Mouse (Mus musculus) heart, adult 11 months (tissue): ENCODE data around the gene Hoxb3.

ENCODE experiments used
- DNase-seq: peaks from one replicate; pipeline ENCODE4 v3.0.0; 2022

Gene Hoxb3

DNA sequence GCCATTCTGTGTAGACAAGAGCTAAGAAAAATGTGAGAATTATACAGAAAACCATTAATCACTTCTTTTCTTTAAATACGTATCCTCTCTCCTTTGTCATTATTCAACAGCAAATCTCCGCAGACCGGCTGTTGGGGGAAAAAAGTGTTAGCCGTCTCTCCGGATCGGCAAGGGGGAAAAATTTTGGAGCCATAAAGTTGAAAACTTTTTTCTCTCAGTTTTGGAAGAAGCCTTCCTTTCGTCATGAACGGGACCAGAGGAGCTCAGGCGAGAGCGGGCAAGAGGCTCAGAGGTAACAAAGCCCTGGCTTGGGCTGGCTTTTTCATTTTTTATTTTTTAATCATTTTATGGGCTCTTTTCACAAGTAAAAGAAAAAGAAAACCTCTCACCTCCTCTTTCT, at the start of gene Hoxb3:
Hoxb3 (plus strand) TSS at position 173 of the 400 bp plus-strand sequence.
- DNase-seq = no peak

DNA sequence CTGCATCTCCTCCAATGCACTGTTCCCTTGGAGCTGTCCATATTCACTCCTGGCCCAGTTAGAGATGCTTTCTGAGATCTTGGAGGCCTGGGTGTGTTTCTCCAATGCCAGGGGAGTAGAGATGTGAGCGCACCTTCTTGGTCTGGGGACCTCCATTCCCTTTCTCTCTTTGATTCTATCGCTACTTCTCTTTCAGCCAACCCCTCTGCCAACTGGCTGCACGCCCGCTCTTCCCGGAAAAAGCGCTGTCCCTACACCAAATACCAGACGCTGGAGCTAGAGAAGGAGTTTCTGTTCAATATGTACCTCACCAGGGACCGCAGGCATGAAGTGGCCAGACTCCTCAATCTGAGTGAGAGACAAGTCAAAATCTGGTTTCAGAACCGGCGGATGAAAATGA, 48.7 kb upstream of the Hoxb3 start:
- no peak for DNase-seq

DNA sequence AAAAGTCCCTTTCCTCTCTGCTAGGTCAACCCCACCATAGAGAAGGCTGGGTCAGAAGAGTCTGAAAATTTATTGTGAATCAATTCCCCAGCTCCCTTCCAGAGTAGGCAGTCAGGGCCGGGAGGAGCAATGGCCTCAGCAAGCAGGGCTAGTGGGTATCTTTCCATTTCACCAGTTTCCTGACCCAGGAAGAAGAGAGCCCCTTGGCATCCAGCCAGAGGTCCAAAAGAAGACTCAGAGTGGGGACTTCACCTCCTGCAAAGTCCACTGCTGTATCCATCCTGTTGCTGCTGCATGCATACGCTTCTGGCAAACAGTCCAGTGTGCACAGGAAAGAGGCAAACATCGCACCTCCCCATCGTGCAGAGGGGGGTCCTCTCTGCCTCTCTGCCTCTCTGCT, 47.2 kb upstream of the Hoxb3 start:
- DNase-seq = no peak

DNA sequence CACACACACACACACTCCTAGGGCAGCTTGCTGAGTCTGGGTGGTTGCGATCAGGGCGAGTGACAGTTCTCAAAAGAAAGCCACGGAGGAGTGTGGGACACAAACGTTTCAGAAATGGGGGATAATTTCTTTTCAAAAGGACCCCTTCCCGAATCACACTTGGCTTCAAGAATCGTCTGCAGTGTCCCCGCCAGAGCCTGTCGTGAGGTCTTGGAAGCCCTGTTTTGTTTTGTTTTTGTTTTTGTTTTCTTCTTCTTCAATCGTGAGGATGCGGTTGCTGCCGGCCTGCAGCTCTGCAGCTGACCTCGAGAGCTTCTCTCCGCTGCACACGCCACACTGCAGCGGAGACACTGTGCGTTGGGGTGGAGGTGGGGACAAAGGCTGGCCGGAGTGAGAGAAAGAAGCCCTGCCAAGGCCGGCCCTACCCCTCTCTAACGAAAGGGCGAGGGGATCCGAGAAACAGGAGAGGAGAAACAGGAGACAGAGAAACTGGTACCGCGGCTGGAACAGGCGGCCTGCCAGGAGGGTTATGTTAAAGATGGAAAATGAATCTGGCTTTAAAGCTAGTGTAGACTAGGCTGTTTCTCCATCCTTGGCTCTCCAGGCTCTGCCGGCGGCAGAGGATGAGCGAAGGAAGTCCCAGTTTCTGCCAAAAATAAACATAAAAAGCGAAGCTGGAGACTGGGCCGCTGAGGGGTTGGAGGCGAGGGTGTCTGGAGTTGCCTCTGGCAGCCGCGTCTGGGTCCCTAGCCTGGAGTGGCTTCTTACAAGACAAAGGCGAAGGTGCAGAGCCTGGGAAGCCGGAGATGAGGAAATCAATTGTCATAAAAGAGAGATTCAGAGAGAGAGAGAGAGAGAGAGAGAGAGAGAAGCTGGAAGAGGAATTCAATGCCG, 45.7 kb upstream of the Hoxb3 start:
- no peak for DNase-seq

DNA sequence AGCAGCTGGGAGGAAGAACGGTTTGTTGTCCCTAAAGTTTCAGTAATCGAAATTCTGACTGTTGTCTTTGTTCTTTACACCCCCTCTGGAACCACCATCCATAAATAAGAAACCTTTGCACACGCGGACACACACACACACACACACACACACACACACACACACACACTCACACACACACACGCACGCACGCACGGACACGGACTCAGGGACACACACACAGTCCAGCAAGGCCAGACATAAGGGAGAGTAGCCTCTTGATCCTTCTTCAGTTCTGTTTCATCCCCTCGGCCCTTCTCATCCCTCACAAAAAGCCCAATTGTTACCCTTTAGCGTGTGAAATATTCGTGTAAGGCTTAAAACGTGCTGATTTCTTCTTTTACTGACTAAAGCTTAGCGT, 44.8 kb upstream of the Hoxb3 start:
- no peak for DNase-seq

DNA sequence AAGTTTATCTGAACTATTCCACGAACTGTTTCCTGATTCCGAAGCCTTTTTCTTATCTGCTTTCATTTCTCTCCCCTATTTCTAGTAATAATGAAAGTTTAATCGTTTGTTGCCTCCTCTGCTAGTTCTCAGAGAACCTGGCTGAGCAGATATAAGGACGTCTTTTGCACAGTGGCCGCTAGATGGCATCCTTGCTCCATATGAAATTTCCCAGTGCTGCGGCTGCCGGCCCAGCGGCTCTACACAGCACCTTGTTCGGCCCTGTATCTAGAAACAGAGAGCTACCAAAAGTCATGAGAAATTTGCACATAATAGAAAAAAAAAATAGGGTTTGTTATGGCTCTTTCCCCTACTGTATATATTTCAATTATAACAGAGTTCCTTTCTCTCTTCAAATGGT, 44.4 kb upstream of the Hoxb3 start:
- DNase-seq = peak; percentile 93

DNA sequence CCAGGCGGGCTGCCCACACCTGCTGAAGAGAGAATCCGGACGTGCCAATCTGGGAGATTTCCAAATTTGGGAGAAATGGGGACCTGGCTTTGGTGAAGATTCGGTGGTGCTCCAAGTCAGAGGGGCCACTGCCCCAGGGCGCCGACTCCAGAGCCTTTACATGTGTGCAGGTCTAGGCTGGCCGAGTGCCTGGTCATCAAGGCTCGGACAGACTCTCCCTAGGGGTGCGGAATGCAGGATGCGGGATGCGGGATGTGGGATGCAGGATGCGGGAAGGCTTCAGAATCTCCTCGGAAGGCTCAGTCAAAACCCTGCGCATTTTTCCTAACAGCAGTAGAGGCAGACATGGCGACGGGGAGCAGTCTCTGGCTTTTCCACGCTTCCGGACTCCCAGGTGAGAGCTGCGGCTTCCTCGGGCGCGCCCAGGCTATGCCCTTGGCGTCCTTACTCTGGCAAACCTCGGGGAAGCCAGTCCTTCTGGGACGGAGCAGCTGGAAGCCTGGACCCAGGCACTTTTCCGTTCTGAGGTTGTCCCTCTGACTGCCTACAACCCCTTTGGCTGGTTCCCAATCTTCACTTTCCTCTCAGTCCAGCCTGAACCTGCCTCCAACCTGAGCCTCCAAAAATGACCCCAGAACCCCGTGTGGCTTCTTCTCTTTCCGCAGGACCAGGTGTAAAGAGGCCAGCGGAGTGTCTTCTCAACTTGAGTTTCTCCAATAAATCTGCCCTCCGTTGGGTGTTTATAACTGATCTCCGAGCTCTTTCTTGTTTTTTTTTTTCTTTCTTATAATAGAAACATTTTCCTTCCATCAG, 43.5 kb upstream of the Hoxb3 start:
- DNase-seq = no peak

DNA sequence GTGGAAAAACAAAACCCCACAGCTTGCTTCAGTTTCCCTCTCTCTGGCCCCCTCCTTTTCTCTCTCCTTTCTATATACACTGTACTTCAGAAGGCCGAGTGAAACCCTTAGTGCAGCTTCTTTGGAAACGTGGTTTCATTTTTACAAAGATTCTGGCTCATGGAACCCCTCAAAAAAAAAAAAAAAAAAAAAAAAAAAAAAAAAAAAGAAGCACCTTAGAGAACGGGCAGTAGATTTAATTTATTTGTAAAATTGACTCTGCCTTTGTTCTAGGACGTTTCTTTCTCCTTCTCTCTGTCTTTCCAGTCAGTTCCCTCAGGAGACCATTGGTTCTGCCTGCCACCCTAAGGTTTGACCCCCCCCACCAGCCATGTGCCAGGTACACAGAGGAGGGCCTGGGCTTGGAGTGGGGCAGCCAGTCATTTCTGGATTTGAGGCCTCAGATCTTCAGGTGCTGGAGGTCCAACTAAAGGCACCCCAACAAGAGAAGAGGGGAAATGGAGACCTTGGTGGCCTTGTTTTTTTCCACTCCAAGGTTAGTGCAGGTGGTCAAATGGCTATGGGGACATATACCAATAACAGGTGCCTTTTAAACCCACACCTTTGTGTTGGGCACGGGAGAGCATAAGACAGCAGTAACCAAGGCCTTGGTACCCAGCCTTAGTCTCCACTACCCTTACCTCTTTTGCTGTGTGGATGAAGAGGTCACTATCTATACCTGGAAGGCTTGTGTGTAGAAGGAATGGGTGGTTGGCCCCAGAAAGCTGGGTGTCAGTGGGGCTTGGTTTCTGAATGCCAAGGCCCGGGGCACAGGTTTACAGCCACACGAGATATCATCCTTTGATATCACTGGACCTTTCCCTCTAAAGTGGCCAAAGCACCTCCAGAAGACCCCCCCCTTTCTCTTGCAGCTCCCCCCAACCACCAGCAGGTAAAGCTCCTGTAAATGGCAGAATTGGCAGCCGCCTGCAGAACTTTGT, 42.4 kb upstream of the Hoxb3 start:
- DNase-seq = no peak

DNA sequence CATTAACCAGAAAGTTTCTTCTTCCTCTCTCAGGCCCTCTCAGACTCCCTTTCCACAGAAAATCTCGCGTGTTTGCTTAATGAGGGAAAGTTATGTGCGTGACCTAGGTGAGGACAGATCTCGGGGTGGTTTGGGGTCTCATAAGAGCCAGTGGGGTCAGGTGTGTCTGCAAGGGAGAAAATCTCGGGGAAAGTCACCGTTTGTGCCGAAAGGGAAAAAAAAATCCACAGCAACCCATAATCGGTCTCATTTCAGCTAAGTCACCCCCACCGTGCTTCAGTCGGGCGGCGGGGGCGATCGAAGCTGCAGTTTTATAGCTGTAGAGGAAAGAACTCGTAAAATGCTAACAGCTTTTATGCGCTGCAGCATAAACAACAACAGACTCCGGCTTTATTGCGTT, 41.7 kb upstream of the Hoxb3 start:
- no peak for DNase-seq

DNA sequence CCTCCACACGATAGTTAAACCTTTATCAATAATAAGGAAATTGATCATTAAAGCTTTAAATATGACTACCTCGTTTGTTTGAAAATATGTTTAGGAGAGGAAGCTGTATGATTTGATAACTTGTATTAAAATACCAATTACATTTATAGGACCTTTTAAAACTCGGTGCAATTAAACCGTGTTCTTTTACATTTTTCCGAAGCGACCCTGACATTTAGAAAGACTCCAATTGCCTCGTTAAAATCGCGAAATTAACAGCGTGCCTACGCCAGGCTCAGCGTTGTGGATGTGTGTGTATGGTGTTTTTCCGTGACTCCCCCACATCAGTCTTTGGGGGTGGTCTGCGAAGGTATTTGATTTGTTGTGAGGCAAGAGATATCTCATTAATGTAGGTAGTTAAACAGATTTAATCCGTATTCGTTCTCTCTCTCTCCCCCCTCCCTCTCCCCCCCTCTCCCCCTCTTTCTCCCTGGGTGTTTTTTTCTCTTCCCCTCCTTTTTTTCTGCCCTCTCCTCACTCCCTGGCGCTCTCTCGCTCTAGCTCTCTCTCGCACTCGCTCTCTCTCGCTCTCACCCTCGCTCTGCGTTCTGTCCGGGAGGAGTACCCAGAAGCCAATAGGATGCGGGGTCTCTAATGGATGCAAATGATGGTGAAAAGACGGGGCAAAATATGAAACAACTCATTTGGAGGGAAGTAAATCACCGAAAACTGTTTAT, 41.1 kb upstream of the Hoxb3 start, which contains the start of gene Hoxb8:
Hoxb8 (plus strand) TSS at position 51 of the 716 bp plus-strand sequence.
- no peak for DNase-seq

DNA sequence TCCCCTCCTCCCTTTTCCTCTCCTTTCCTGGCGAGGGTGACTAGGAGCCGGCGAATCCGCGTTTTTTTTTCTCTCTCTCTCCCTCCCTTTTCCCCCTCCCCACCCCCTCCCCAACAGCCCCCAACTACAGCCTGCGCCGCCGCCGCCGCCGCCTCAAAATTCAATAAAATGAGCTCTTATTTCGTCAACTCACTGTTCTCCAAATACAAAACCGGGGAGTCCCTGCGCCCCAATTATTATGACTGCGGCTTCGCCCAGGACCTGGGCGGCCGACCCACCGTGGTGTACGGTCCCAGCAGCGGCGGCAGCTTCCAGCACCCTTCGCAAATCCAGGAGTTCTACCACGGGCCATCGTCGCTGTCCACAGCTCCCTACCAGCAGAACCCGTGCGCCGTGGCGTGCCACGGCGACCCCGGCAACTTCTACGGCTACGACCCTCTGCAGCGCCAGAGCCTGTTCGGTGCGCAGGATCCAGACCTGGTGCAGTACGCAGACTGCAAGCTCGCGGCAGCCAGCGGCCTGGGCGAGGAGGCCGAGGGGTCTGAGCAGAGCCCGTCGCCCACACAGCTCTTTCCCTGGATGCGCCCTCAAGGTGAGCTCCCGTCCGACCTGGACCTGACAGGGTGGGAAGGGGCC, 40.2 kb upstream of the Hoxb3 start:
- no peak for DNase-seq

DNA sequence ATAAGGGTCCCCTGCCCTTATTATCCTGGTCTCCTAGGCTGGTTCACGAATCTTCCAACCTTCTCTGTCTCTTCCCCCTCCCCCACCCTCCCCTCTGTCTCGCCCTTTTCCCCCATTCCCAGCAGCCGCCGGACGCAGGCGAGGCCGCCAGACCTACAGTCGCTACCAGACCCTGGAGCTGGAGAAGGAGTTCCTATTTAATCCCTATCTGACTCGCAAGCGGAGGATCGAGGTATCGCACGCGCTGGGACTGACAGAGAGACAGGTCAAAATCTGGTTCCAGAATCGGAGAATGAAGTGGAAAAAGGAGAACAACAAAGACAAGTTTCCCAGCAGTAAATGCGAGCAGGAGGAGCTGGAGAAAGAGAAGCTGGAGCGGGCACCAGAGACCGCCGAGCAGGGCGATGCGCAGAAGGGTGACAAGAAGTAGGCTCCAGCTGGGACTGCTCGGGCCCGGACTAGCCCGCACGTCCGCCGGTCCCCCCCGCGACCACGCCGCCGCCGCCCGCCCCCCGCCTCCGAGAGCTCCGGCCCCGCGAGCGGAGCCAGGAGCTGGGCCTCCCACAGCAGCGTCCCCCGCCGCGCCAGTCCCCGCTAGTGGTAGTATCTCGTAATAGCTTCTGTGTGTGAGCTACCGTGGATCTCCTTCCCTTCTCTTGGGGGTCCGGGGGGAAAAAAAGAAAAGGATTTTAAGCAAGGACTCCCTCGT, 38.9 kb upstream of the Hoxb3 start:
- DNase-seq = peak; percentile 89

DNA sequence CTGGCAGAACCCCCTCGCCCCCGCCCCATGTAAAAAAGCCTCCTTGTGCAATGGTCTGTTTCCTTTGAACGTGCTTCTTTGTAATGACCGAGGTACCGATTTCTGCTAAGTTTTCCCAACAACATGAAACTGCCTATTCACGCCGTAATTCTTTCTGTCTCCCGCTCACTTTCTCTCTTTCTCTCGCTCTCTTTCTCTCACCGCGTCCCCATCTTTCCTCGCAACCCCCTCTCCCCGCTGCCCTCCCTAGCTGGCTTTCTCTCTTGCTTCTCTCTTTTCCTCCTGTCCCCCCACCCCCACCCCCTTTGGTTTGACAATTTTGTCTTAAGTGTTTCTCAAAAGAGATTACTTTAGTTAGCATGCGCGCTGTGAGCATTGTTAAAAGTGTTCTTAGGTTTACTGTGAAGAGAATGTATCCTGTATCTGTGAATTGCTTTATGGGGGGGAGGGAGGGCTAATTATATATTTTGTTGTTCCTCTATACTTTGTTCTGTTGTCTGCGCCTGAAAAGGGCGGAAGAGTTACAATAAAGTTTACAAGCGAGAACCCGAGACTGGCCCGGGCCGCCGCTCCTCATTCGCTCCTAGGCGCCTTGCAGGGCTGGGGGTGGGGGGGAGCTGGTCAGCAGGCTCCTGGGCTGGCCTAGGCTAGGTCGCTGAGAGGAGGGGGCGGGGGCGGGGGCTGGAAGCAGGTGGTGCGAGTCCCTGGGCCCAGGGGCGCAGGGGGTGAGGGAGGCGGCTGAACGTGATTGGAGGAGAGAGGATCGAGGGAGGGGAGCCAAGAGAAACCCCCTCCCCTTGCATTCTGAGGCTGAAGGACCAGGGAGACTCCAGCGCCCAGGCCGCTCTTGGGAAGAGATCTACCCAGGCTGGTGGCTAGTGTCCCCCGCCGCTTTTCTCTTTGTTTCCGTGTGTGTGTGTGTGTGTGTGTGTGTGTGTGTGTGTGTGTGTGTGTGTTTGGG, 38.1 kb upstream of the Hoxb3 start:
- no peak for DNase-seq

DNA sequence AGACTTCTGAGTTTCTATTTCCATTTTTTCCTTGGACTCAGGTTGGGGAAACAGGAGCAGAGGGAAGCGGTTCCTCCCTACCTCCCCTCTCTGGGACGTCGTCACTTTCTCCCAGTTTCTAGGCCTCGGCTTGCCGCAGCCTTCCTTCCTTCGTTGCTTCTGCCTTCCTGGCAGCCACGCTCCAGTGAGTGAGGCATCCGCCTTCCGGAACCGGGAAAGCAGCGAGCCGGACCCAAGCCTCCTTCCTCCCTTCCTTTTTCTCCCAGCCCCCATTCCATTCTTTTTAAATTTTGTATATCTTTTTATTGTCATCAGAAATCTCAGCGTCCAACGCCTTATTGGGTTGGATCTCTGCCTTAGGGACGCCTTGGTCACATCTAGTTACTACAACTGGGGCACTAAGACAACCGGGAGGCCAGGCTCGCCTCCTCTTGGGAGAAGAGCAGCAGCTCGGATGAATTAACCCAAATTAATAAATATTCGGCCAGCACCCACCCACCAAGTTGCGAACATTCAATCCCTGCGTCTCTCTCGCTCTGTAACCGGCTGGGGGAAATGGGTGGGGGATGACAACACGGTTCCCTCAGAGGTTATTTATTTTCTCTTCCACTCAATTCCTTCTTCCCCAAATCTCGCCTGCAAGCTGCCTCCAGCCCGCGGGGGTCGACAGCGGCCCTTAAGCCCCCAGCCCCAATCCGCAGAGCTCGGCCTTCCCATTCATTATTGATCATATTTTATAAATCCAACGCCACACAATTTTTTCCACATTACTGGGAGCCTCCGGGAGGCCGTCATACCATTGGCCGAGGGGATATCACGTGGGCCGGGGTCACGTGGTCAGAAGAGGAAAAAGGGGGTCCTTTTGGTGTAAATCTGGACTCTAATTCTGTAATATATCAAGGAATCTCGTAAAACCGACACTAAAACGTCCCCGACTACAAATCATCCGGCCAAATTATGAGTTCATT, 37.1 kb upstream of the Hoxb3 start, which contains the start of gene Hoxb7:
Hoxb7 (plus strand) TSS at position 853 of the 968 bp plus-strand sequence.
- peak; percentile 91 for DNase-seq

DNA sequence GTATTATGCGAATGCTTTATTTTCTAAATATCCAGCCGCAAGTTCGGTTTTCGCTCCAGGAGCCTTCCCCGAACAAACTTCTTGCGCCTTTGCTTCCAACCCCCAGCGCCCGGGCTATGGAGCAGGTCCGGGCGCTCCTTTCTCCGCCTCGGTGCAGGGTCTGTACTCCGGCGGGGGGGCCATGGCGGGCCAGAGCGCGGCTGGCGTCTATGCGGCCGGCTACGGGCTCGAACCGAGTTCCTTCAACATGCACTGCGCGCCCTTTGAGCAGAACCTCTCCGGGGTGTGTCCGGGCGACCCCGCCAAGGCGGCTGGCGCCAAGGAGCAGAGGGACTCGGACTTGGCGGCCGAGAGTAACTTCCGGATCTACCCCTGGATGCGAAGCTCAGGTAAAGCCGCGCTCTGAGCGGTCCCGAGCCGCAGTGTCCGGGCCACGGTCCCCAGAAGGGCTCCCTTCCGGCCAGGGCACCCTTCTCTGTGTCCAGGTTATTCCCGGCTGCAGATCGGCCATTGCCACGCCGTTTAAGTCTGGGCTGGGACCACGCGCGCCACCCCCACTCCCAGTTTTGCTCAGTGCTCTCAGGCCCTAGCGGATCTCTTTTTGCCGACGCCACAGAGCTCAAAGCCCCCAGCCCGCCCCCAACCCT, 36.3 kb upstream of the Hoxb3 start:
- no peak for DNase-seq

DNA sequence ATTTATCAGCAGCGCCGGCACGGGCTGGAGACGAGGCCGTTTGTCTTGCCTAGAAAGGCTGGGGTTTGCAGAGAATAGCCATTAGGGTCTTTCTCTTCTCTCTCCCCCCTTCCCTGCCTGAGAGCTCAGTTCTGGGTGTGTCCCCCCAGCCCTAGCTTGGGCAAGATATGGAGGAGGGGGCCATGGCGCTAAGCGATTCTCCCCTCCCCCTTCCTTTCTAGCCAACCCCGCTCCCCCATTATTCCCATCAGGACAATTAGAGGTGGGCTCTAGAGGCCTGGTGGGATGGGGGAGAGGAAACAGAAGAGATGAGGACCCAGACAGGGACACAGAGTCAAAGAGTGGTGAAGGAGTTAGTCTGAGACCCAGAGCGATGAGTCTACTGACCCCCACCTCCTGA, 35.7 kb upstream of the Hoxb3 start:
- DNase-seq = no peak

DNA sequence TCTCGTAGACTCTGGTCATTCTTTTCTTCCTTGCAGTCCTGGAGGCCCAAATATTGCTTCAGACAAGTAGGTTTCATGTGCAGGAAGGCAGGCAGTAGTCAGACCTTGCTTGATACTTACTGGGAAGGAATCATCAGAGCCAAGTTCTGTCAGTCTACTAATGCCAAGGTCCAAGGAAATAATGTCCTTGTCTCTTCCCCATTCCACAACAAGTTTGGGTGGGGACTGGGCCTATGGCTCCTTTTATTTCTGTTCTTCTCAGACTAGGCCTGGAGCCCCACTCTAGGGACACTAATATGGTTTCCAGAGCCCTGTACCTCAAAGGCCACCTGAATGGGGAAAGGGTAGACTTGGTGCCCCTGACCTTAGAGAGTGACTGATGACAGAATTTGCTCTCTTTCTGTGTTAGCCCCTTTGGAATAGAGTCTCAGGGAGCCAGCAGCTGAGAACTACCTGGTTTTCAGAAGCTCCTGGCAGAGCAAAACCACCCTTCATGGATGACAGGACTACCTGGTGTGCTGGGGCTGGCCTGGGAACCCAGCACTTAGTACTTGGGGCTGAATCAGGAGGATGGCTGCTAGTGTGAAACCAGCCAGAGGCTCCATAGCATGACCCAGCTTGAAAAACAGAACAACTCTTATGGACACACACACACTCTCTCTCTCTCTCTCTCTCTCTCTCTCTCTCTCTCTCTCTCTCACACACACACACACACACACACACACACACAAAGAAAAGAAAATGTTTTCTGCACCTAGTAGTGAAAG, 34.5 kb upstream of the Hoxb3 start:
- no peak for DNase-seq
